Mouse (Mus musculus) limb, embryonic 15.5 days (tissue): Measurements from ENCODE around the gene Tdp2. TPM values are rescaled to one million over a fixed set of nuclear protein-coding genes. Genes with fewer than 3 reads are reported as not detected.

ENCODE experiments used
- polyA plus RNA-seq: library from polyadenylated mRNA; unstranded; fragments of >200 nt; fragmentation: Nextera tagmentation; extraction: Ambion mirVana; gene quantifications from 2 replicates; pipeline ENCODE4 v1.2.1, GENCODE M21; 2015

Tdp2 gene
- polyA plus RNA-seq, 1 experiment from 2014 or later: 44.3 TPM

Other genes with a start within 250 kb of the Tdp2 start
- gene Ripor2, start 249.5 kb upstream of the Tdp2 start, polyA plus RNA-seq: 4.1 and 4.7 TPM in 2 replicates
- not detected in 2 replicates for gene Armh2, start 90.4 kb upstream of the Tdp2 start, polyA plus RNA-seq
- gene Gmnn, start 69.8 kb upstream of the Tdp2 start, polyA plus RNA-seq: 72.6 and 73.7 TPM in 2 replicates
- 14.1 and 15.0 TPM in 2 replicates for gene BC005537, start 30.0 kb upstream of the Tdp2 start, polyA plus RNA-seq
- gene Acot13, start 139 bp upstream of the Tdp2 start, polyA plus RNA-seq: 66.3 and 75.3 TPM in 2 replicates
- gene D130043K22Rik, start 13.5 kb downstream of the Tdp2 start, polyA plus RNA-seq: 0.04 and 0.06 TPM in 2 replicates
- gene Aldh5a1, start 106.0 kb downstream of the Tdp2 start, polyA plus RNA-seq: 4.0 and 4.8 TPM in 2 replicates
- gene Gpld1, start 111.5 kb downstream of the Tdp2 start, polyA plus RNA-seq: 4.6 and 5.6 TPM in 2 replicates
- gene Mrs2, start 188.7 kb downstream of the Tdp2 start, polyA plus RNA-seq: 12.9 and 15.2 TPM in 2 replicates
- 0.31 and 0.45 TPM in 2 replicates for gene Dcdc2a, start 224.3 kb downstream of the Tdp2 start, polyA plus RNA-seq